Mouse (Mus musculus): ENCODE measurements around the gene Plp1.

Plp1 gene

DNA sequence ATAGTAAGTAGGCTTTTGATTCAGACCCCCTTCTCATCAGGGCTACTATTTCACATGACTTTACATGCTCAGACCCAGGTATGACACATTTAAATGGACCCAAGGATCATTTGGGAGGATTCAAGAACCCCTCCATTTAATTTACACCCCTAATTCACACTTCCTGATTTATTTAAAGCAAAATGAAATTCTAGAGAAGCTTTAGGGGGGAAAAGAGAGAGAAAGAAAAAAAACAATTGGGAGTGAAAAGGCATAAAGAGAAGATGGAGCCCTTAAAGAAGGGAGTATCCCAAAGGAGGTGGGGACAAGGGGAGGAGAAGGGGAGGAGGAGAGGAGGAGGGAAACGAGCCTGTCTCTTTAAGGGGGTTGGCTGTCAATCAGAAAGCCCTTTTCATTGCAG, at the start of gene Plp1:
Gene Plp1 (plus strand): TSS at position 301 of the 400 bp plus-strand sequence.
- no peak for DNase-seq

GRCm38 (mm10) chrX:136773035-136773434, 49.4 kb upstream of the Plp1 start:
- DNase-seq: peak; percentile 23

DNA sequence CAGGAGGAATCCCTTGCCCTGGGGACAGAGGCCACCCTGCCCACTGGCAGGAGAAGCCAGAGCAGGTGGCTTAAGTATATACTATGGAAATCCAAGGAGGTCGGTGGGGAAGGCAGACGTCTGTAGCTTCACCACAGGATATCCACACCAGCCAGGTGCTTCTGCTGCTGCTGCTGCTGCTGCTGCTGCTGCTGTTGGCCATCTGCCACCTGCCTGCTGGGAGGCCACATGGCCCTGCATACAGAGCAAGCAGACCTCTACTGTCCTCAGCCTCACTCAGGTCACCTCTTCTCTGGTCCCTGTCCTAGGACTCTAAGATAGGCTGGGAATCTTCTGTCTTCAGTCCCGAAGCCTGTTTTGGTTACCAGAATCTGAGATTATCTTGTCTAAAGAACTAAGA, 44.4 kb upstream of the Plp1 start:
- DNase-seq: no peak

DNA sequence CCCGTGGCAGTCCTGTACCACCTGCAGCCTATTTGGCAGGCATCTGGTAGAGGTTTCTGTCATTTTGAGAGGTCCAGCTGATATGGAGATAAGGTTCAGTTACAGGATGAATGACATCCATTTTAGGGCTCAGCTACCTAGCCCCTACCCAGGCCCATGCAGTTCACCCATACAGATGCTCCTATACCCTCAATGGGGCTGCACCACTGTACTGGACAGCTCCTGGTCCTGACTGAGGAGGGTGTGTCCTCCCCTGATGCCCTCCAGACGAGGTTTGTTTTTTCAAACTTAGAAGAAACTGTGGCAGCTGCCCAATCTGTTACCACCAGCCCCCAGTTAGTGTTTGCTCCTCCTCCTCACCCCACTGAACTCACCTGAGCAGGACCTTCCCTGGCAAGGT, 43.2 kb upstream of the Plp1 start:
- no peak for DNase-seq

DNA sequence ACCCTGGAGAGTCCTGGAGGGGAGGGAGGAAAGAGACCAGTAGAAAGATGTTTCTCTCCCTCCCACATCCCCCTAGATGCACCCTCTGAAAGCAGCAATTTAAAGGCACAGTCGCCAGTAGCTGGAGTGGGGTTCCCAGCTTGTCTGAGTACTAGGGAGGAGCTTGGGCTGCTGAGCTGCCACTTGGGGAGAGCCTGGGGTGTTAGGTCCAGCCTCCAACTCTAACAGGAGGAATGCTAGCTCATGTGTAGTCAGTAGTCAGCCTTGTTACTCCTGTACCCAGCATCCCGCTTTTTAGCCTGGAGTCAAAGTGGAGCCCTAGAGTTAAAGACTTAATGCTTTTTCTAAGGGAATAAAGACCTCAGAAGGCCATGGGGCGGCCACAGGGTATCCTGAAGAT, 42.4 kb upstream of the Plp1 start, which contains the start of gene Glra4:
Gene Glra4 (minus strand): TSS at position 101 of the 400 bp plus-strand sequence.
- DNase-seq: no peak

DNA sequence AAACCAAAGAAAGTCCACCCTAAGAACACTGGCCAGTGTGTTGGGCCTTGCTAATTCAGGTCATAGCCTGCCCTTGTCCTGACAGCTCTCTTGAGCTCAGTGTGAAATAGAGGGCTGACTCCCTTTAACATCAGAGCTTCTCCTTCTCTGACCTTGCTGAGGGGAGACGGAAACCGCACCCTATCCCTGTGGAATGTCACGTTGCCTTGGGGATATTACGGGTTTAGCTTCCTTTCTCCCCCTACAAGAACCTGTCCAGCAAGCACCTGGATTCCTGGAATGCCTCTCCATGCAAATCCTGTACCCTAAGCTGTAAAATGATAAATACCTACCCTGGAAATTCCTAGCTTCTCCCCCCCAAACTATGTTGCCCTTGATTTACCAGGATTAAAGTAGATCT, 33.0 kb upstream of the Plp1 start:
- DNase-seq: no peak

- DNase-seq: no peak
Measured at GRCm38 (mm10) chrX:136797223-136797622, 25.2 kb upstream of the Plp1 start.

GRCm38 (mm10) chrX:136819752-136820151, 2.7 kb upstream of the Plp1 start:
- DNase-seq: no peak

- DNase-seq: peak; percentile 45
Measured at GRCm38 (mm10) chrX:136820250-136820649, 2.2 kb upstream of the Plp1 start.

DNA sequence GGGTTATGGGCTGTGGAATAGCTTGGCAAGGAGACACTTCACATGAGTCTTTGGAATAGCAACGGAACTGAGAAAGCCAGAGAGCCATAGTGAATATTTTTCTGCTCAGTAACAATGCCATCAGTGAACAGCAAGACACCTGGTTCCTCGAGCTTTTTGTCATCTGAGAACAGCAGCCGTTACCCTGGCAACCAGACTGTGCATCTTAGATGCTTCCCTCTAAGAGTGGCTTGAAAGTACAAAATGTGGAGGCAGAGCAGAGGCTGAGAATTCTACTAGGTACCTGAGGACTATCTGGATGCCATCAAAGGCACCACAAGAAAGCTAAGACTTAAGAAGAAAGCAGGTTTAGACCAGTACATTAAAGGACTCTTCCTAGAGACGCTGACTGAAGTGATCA, 2.5 kb downstream of the Plp1 start:
- no peak for DNase-seq

- no peak for DNase-seq
Measured at GRCm38 (mm10) chrX:136828610-136829009, 6.1 kb downstream of the Plp1 start.

DNA sequence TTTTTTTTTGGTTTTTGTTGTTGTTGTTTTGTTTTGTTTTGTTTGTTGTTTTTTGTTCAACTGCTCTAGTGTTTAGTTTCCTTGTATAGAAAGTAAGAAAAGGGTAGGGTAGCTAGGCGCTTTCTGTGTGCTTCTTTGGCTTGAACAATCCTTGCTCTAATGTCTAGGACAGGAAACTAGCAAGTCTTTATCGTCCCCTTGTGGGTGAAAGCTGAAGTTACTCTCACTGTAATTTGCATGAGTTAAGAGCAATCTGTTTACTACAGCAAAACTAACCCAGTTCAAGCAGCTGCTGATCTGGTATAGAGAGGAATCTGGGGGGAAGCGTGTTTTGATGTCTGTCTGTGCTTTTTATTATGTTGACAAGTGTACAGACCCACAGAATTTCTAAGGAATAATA, 27.8 kb downstream of the Plp1 start:
- DNase-seq: no peak

GRCm38 (mm10) chrX:136868061-136869040, 45.9 kb downstream of the Plp1 start, which contains the start of gene Rab9b:
Rab9b (minus strand) TSS chrX:136868755.
- peak; percentile 73 for DNase-seq

All from cerebellum, adult 11-12 months (tissue).